Mouse (Mus musculus) small intestine, adult 2 months (tissue): ENCODE results near the gene Cenpv.

Experiments
- CTCF ChIP-seq: fragments of 200-500 bp; IDR thresholded peaks from 2 replicates; pipeline ENCODE4 v1.5.1; 2012; ENCODE audit warnings: low read depth, mild to moderate bottlenecking, control low read depth, inconsistent platforms, low read length, moderate library complexity, mixed read lengths; ENCODE audit not compliant: insufficient replicate concordance, insufficient read length; ENCODE audit errors: extremely low read depth
- POLR2A ChIP-seq: fragments of 200-500 bp; IDR thresholded peaks from 2 replicates; pipeline ENCODE4 v1.6.1; 2012; ENCODE audit warnings: low read depth, mild to moderate bottlenecking, control low read depth, inconsistent platforms, low read length, moderate library complexity

DNA sequence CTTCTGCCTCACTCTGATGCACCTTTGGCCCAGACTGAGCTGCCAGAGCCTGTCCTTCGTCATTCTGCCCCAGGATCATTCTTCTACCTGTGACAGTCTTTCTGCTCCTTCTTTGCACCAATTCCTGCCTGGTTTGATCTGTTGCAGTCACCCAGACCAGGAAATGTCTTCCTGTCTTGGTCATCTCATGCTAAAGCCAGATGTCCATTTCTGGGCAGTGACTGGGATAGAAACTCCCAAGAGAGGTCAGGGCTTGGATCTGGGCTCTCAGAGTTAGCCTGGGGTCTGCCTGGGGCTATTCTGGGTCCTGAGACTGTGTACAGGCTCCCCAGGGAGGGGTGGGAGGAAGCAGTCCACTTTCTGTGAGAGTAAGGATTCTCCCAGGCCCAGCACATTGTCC lies 27.1 kb upstream of the Cenpv start:
- TF ChIP-seq CTCF (no peak), POLR2A (no peak)
